Mouse (Mus musculus) ovary, postnatal 36 days (tissue): Measurements from ENCODE around the gene Acsl6.
"Not testable (repeated sequence)": the region's sequence is repeated elsewhere in the genome, so short reads cannot be mapped to it uniquely, and the experiment has no call there.

ENCODE experiments used
- DNase-seq: peaks from one replicate; pipeline ENCODE4 v3.0.0; 2022; ENCODE audit warnings: low spot score, mixed read lengths

Acsl6 gene

GRCm38 (mm10) chr11:54391326-54391725, 87.7 kb downstream of the Acsl6 start:
- DNase-seq, result no peak

GRCm38 (mm10) chr11:54396686-54397085, 93.1 kb downstream of the Acsl6 start:
- DNase-seq, result no peak

- DNase-seq, result no peak
Observed at GRCm38 (mm10) chr11:54398058-54398457, 94.5 kb downstream of the Acsl6 start.

- DNase-seq, result not testable (repeated sequence)
Observed at GRCm38 (mm10) chr11:54400803-54401202, 97.2 kb downstream of the Acsl6 start.

- DNase-seq, result no peak
Observed at GRCm38 (mm10) chr11:54404885-54405284, 101.3 kb downstream of the Acsl6 start.

- DNase-seq, result no peak
Observed at GRCm38 (mm10) chr11:54406930-54407546, 103.4 kb downstream of the Acsl6 start.

- no peak for DNase-seq
Observed at GRCm38 (mm10) chr11:54410612-54411011, 107.0 kb downstream of the Acsl6 start.

- no peak for DNase-seq
Observed at GRCm38 (mm10) chr11:54413017-54413416, 109.4 kb downstream of the Acsl6 start.
